Mouse (Mus musculus): ENCODE results near the gene Rhbdd1.

The Rhbdd1 gene

DNA sequence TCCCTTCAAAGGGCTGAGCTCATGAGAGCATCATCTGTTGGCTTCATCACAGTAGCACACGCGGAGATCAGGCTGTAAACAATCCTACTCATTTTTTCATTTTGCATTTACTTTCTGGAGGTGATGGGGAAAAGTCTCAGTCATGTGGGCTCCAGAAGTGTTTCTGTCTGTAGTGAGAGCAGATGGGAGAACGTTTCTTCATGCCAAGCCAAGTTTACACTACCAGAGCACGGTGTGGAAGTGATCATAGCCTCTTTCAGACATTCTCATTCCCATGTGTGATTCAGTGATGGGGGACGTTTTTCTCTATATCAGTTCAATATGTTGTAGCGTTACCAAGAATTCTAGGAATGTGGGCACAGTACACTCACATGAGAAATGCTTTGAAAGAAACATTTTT lies 45.9 kb downstream of the Rhbdd1 start:
- DNase-seq (ENCODE audit: low spot score in 2 of 2): no peak

DNA sequence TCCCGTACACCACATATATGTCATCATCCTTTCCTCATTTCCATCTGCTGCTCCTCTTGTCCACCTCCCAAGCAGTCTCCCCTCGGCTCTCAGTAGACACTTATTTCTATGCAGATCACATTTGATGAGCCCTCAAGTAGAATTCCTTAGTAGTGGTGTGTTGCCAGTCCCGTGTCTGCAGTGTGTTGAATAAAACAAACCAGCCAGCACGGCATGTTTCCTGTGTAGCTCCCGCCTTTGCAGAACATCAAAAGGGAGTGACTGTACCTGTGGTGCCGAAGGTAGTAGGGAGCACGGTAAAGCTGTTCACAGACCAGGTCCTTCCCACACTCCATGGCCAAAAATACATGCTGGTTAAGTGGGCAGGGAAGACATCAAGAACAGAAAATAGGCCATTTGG lies 47.8 kb downstream of the Rhbdd1 start:
- DNase-seq (ENCODE audit: low spot score in 2 of 2): no peak

DNA sequence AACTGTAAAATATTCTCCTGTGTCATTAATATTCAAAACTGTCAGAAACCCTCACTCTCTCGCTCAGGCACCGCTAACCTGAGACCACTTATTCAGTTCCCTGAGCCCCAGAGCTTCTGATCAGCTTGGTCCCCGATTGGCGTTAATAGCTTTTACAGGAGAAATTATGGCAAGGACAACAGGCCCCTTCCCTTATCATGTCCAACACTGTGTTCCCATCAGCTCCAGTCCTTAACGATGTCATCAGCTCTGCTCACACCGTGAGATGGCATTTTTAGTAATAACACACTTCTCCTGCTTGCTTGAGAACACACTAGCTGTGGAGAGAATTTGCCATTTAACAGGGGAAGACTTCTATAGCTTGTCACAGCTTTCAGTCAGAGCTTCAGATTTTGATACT lies 48.2 kb downstream of the Rhbdd1 start:
- DNase-seq (ENCODE audit: low spot score in 2 of 2): no peak

DNA sequence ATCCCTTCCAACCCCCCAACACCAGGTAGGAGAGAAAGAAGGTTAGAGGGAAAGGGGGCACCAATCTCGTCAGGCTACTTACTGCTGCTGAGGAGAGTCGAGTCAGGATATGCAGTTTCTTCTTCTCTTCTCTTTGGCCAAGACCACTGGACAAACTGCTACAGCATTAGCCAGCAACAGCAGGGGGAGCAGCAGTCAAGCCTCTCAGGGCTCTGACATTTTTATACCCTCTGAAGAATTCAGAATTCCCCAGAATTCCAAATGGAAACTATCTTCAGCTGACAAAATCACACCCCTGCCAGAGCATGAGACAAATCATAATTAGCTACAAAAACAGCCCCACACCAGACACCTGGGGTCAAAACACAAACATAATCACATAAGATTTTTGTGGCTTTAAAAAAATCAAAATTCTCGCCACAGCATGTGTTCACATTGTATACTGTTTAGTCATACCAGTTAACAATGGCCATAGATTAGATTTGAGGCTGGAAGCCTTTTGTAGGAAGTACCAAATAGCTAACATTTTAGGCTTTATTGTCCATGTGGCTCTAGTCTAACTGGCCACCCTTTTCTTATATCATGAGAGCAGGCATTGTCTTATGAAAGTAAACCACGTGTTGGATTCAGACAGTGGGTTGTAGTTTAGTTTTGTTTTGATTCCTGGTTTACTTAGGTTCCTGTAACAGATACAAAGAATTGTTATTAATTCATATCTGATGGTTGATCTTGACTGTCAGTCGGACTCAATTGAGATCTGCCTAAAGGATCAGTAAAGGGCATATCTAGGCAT lies 55.6 kb downstream of the Rhbdd1 start:
- no peak for DNase-seq (ENCODE audit: low spot score in 2 of 2)

DNA sequence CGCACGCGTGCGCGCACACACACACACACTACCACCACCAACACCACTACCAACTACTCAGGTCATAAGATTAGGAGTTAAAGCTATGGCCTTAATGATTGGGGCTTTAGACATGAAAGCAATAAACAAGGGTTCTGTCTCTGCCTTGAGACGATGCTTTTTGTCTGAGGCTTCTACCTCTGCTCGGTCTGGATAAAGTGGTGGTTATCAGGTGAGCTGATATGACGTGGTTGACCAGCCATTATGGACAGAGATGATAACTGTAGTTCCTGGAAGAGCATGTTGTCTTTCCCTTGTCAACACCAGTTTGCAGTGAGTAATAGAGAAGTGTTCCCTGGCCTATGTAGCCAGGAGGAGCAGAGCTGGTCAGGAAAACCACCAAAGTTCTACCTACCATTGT lies 57.7 kb downstream of the Rhbdd1 start:
- no peak for DNase-seq (ENCODE audit: low spot score in 2 of 2)

DNA sequence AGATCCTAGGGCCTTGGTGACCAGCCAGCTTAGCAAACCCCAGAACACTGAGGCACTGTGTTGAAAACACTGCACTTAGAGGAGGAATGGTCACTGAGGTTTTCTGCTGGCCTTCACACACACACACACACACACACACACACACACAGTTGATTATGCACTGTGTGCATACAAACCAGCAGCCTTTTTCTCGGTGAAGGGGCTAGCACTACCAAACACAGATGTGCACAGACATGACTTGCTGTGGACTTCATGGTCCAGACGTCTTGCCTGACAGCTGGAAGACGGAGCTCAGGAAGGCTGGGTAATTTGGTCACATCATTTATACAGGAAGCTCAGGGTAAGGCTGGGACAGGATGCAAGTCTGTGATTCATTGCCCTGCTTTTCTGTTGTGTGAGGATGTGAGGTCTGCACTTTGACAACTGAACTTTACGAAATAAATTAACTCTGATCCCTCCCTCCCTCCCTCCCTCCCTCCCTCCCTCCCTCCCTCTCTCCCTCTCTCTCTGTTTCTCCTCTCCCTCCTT lies 58.6 kb downstream of the Rhbdd1 start:
- no peak for DNase-seq (ENCODE audit: low spot score in 2 of 2)

DNA sequence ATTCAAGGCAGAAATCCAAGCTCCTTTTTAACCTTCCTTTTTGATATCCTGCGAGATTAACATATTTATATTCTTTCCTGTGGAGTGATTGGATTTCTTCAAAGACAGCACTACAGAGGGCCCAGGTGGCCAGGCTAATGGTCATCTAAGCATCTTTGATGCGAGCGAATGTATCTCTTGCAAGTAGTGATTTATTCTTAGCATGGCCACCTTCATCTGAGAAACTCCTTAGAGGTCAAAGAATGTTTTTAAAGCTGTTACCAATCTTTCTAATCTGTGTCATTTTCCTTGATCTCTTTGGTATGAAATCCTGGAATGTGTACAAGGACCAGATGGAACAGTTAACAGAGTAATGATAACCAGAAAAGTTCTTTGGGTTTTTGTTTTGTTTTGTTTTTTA lies 59.2 kb downstream of the Rhbdd1 start:
- DNase-seq (ENCODE audit: low spot score in 2 of 2): no peak

DNA sequence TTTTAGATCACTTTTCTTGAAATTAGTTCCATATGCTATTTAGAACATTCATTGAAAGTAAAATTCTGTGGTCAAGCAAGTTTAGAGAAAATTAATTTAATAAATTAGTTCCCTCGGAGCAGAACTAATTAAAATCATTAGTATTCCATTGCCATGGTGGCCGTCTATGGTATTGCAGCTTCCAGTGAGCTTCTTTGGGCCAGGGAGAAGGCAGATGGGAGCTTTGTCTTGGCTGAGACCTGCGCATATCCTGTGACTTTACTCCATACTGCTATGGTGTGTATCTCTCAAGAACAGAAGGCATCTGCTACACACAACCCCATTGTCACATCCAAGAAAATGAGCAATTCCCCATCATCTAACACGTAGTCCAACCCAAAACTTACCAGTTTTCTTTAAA lies 65.7 kb downstream of the Rhbdd1 start:
- DNase-seq (ENCODE audit: low spot score in 2 of 2): no peak

DNA sequence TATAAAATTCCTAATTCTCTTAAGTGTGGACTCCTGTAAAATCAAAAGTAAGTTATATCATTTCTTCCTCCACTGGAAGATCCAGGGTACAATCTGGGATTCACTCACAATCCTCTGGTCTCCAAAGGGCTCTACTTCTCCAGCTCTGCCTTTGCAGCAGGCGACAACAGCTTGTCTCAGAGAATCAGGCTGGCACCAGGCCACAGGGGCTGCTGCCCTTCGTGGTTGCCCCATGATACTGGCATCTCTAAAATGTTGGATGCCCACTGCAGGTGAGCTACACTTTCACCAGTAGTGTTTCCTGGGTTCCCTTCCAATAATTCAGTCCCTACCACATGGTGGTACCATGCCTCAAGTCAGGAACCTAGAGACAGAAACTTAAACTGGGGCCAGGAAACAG lies 67.9 kb downstream of the Rhbdd1 start:
- DNase-seq (ENCODE audit: low spot score in 2 of 2): no peak

DNA sequence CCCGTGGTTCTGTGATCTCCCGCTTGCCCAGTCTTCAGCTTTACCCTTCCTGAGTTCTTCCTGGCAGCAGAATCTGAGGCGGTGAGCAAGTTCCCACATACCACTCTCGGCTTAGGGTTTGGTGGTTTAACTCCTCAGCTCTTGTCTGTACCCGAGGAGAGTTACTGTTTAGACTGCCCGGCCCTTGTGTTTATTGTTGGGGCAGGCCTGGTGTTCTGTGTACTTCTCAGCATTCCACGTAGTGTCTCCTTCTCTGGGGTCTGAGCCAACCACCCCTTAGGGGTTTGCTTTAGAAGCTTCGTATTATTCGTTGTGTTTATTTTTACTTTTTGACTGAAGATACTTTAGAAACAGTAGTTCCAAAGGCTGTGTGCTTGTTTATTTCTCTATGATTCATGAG lies 68.8 kb downstream of the Rhbdd1 start:
- no peak for DNase-seq (ENCODE audit: low spot score in 2 of 2)

DNA sequence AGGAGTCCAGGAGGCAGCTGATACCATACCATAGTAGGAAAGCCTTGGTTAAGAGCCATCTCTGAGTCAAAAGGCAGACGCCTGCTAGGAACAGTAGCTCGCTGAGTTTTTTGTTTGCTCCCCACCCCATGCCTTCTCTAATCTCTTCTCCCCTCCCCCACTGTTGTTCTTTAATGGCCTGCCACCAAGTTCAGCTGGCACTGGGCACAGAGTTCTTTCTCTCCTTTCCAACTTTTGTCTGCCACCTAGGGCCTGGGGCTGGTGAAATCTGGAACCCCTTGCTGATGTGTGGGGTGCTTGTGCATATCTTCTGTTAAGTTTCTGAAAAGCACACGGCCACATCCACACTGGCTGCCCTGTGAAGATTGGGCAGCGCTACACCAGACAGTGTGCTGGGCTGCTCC lies 69.6 kb downstream of the Rhbdd1 start:
- no peak for DNase-seq (ENCODE audit: low spot score in 2 of 2)

DNA sequence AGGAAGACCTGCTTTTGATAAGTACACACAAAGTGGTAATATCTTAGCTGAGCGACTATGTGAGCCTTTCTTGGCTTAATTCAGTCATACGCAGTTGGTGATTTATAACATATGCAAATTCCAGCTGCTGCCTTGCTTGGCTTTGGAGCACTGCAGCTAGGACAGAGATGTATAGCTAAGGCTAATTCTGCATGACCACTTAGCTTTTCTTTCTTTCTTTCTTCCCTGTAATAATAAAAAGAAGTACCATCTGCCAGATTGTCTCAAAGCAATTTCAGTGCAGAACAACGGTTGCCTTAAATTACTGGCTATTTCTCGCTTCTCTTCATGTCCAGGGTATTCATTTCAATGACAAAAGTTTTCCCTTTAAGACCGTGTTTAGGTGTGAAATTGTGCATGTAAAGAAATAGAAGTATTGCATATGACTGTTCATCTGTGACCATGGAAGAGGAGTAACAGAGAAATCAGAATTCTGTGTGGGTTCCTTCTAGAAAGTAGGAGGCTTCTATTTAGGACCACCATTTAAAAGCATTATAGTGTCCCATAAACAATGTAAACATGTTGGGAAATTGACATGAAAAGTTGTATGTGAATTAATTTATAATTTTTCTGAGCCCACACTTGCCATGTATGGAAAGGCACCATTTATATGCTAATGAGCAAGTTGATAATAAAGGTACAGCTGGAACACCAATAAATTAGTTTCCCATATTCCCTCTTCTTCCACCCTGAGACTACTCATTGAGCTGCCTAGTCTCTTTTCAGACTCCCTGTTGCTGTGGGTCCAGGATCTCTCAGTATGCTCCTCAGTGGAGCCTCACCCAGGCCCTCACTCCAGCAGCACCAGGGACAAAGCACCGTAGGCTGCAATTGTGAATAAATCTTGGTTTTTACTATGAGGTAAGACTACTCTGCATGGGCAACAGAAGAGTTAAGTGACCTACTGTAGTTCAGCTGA lies 70.8 kb downstream of the Rhbdd1 start:
- no peak for DNase-seq (ENCODE audit: low spot score in 2 of 2)

DNA sequence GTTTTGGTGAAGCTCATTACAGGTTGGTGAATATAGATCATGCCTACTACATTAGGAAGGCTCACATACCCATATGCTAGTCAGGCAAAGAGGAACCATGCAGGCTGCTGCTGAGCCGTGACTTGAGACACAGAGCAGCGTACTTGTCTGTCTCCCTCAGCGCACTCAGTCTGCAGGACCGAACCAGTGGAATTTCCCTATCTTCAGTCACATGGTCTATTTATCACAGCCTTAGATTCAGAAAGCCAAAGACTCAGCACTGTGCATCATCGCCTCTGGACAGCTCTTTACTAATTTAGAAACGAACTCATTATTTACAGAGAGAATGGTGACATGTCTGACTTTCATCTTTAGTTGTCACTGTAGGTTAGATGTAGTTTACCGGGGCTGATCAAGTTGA lies 73.1 kb downstream of the Rhbdd1 start:
- no peak for DNase-seq (ENCODE audit: low spot score in 2 of 2)

DNA sequence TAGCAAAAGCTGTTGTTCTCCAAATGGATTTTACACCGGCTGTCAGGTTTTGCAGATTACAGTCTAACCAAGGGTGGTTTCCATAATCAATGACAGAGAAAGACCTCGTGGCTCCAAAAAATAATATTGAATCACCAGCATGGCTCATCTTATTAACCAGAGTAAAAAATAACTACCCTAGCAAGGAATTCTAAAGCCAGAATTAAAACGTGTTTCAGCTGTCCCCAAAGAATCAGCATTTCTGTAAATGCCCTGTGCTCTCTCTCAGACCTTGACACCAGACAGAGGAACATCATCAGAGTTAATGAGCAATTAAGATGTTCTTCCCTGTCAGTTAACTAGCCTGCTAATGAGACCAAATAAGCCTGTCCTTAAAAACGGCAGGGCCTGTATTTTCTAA lies 79.1 kb downstream of the Rhbdd1 start:
- no peak for DNase-seq (ENCODE audit: low spot score in 2 of 2)

DNA sequence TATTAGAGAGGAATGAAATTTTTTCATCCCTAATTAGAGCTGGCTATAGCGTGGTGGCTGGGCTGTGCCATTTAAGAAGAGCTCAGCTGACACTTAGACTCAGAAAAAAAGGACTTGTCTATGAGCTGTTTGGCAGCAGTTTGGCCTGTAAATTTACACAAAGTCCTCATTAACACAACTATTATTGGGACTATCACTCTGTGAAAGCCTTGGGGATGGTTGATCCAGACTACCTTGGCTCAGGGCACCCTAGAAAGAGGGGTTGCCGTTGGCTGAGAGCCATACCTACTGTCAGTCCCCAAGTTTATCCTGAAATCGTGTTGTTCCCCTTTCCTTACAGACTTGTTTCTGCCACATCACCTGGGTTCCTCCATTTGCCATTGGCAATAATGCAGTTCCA lies 91.5 kb downstream of the Rhbdd1 start:
- DNase-seq (ENCODE audit: low spot score in 2 of 2): no peak

DNA sequence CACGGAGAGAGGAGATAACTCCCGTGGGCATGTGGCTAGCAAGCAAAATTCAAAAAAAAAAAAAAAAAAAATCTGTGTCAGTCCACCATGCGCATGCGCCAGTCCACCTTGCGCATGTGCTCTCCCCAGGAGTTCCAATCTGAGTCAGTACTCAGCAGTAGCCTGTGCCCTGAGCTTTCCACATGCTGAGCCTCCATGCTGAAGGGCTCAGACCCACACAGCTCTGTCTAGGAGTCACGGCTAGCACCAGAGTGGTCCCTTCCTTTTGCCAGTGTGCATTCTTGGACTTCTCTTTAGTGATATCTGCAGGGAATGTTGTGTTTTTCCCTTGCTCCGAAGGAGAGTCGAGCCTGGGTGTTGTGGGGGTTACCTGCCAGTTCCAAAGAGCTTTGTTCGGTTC lies 93.0 kb downstream of the Rhbdd1 start:
- DNase-seq (ENCODE audit: low spot score in 2 of 2): no peak

DNA sequence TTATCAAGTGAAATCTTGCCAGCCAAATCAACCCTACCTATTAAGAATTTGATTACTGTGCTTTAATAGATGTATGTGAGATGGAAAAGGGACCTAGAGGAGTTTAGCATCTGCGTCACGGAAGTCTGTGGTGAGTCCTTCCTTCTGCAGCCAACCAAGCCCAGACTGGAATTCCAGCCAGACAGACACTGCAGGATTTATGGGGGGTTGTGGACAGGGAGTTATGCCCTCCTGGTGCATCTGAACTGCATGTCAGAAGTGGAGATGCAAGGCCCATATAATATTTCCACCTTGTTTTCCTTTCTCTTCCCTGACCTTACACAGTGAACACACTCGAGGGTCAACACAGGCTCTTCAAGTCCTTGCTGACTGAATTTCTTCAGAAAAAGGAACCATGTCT lies 94.3 kb downstream of the Rhbdd1 start:
- no peak for DNase-seq (ENCODE audit: low spot score in 2 of 2)

DNA sequence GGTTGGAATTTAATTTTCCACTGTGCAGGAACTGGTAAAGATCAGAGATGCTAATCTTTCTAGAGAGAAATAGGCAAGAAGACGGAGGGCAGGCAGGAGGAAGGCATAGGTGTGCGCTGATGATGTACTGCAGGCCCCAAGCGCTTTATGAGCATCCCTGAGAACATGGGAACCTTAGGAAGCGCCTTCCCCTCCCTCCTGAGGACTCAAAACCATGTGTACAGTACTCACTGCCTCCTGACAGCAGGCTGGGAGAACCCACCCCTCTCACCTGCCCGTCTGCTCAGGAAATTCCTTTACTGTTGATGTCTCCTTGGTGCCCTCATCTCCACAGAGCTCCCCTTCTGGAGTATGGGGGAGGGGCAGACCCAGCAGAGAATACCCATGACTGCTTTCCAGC lies 95.3 kb downstream of the Rhbdd1 start:
- no peak for DNase-seq (ENCODE audit: low spot score in 2 of 2)

DNA sequence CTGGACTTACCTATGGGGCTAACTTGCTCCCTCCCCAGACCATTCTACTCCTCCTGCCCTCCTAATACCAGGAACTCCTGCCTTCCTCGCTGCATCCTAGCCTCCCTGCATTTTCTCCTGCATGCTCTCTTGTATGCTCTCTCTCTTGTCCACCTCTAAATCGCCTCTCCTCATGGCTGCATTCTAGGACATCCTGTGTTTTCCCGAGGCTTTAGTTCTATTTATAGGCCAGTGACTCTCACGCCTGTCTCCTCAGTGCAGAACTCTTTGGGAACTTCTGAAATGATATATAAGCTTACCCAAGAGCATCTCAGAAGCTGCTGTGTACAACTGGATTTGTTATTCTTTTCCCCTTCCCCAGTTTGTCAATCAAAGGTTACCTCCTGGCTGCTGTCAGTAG lies 95.8 kb downstream of the Rhbdd1 start:
- DNase-seq (ENCODE audit: low spot score in 2 of 2): no peak

DNA sequence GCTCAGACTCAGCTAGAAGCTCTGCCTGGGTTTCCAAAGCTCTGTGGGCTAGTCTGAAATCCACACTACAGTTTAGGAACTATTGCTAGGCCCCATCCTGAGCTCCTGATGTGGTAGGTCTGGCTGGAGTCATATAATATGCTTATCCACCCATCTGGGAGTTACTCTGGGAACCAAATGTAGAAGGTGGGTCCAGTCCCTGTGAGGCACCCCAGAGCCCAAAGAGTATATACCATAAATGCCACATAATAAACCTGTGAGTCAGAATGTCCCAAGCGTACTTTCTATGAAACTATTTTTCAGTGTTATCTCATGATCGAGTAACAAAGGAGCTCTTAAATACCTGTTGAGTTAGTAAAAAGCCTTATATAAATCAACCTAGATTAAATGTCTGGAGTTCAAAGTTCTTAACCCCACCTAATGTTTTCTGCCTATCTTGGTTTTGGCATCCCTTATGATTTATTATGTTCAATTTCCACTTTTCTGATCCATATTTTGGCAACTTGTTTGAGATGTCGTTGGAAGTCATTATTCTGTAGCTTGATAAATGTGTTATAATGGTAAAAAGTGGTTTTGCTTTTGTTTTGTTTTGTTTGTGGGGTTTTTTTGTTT lies 98.3 kb downstream of the Rhbdd1 start:
- DNase-seq (ENCODE audit: low spot score in 2 of 2): no peak

DNA sequence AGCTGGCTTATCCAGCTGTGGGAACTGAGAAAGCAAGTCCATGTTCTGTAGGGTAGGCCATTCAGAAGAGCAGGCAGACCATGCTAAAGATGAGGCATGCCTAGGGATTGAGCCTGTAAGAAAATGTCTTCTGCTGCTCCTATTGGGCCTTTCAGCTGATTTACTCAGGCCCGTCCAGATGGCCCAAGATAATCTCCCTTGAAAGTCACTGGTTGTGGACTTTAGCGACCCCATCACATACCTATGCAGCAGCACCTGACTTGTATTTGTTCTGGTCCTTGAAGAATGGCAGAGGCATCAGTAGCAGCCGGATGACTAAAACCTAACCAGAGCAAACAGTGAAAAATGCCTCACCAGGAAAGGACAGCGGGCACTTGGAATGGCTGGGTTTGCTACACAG lies 99.4 kb downstream of the Rhbdd1 start:
- DNase-seq (ENCODE audit: low spot score in 2 of 2): no peak

DNA sequence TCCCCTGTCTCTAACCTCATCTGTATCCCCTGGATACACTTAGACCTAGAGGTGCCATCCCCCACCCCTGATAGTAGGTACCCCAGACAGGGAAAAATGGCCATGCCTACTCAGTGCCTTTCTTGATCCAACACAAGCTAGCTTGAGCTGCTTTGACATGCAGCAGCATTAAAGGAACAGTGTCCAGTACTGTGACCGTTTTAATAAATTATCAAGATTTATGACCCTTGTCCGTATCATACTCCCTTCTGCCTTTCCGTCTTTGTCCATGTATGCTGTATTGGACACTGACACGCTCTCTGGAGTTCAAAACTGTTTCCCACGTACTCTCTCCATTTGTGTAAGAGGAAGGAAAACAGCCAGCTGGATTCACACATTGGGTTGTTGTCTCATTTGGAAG lies 111.5 kb downstream of the Rhbdd1 start:
- no peak for DNase-seq (ENCODE audit: low spot score in 2 of 2)

Measured in urinary bladder, postnatal 4 days (tissue).